Mouse (Mus musculus): ENCODE data around the gene Spata3.
"Not testable (repeated sequence)": the region's sequence is repeated elsewhere in the genome, so short reads cannot be mapped to it uniquely, and the experiment has no call there.

Gene Spata3

DNA sequence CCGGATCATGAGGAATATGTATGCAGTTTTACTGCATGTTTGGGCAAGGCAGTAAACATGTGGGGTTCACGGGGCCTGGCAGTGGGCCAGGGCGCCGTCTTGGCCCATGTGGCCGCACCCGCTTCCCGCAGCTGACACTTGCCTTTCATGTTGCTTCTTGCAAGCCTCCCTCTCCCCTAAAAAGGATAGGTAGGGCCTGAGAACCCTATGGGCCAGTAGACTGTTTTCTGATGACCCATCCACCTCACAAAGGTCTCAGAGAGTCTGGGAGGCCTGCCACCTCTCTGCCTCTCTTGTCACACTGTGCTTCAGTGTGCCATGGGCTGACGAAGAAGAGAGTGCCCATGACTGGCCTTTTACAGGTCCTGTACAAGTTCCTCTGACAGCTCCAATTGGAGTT, at the start of gene Spata3:
Spata3 (plus strand) TSS at position 301 of the 400 bp plus-strand sequence.
- no peak for DNase-seq (ENCODE audit: low spot score in 2 of 2)

DNA sequence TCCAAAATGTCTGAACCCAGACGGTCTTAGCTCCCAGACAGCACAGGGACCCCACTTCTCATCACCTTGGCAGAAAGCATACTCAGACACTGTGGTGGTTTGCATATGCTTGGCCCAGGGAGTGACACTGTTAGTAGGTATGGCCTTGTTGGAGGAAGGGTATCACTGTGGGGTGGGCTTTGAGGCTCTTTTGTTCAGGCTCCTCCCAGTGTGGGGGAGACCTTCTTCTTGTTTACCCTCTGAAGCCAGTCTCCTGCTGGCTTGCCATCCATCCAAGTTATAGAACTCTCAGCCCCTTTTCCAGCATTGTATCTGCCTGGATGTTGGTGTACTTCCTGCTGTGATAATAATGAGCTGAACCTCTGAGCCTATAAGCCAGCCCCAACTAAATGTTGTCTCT, 47.5 kb upstream of the Spata3 start:
- DNase-seq (ENCODE audit: low spot score in 2 of 2) = no peak

DNA sequence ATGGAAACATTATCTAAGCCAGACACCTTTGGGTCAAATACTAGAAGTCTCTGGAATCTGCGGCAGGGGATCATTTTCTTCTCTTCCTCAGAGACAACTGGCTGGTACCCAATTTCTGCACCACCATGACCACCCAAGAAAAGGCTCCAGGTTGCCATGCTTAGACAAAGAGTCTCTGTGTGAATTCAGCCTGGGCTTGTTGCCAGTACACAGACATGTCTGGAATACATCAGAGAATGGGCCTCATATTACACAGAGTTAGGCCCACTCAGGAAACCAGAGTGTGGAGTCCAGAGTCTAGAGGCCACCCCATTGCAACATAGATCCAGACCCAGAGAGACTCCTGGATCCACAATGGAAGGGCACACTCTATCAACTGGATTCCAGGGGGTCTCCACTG, 47.1 kb upstream of the Spata3 start:
- no peak for DNase-seq (ENCODE audit: low spot score in 2 of 2)

DNA sequence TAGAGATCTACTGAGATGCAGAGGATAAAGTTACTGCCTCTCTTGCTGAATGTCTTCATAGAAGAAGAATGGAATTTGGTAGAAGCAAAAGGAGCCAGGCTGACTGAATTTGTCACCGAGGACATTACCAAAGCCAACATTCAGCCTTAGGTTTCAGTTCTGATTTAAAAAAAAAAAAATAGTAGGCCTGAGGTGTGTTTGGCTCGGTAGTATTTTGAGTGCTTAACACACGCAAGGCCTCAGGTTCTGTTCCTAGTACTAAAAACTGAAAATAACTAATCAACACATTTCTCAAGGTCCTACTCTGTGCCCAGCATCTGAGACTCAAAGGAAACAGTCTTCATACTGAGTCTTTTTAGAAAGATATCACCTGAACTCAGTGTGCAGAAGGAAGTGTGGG, 45.5 kb upstream of the Spata3 start:
- no peak for DNase-seq (ENCODE audit: low spot score in 2 of 2)

DNA sequence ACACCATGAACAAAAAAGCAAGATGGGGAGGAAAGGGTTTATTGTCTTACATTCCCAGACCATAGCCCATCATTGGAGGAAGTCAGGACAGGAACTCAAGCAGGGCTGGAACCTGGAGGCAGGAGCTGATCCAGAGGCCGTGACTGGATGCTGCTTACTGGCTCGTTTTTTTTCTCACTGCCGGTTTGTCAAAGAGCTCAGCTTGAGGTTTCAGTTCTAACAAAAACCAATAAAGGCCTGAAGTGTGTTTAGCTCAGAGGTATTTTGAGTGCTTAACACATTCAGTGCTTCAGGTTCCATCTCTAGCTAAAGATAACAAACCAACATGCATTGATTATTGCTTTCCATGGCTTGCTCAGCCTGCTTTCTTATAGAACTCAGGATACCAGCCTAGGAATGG, 44.3 kb upstream of the Spata3 start:
- no peak for DNase-seq (ENCODE audit: low spot score in 2 of 2)

DNA sequence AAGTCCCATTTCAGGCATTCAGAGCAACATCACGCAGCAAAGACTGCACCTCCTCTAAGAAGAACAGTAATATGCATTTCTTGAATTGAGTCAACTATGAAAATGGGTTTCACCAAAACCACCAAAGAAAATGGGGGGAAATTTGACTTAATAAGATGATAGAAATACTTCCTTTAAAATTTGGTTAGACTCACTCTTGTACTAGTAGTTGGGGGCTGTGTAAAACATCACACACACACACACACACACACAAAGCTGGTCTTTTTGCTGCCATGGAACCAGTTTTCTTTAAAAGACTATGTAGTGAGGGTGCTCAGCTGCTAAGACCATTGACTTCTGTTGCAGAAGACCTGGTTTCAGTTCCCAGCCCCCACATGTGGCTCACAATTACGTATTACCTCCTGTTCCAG, 43.1 kb upstream of the Spata3 start:
- no peak for DNase-seq (ENCODE audit: low spot score in 2 of 2)

DNA sequence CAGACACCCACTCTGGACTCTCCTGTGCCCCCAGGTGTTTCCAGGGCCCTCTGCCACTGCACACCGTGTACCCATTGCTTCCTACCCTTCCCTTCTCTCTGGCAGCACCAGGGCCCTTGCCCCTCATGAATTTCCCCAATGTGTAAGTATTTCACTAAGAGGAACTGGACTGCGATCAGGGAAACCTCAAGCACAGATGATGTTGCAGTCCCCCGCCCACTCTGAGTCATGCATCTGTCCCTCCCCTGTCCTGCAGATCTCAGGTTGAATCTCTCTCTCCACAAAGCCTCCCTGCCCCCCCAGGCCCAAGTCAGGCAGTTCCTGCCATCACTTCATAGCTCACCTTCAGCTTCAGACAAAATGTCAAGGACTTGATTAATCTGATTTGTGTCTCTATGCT, 38.9 kb upstream of the Spata3 start:
- DNase-seq (ENCODE audit: low spot score in 2 of 2) = no peak

DNA sequence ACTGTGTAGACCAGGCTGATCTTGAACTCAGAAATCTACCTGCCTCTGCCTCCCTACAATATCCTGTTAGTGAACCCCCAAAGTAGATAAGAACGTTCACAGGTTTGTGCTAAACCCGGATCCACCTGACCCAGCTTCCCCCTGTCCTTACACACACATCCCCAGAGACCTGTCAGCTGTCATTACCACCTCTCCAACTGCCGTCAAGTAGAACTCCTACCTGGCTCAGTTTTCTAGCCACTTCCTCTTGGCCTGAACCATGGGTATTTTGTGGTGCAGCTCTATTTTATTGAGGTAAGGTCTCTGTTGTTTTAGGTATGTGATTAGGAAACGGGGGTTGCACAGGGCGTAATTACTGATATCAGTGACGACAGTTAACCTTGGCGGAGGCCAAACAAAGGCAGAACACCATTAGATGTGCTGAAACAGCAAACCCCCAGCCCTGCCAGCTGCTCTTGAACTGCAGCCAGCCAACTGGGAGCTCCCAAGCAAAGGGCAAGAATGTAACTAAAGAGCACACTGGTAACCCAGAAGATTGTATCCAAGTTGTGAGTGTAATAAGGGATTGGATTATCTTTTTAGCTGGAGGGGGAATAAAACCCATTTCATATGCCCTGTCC, 34.8 kb upstream of the Spata3 start:
- DNase-seq (ENCODE audit: low spot score in 2 of 2) = no peak

DNA sequence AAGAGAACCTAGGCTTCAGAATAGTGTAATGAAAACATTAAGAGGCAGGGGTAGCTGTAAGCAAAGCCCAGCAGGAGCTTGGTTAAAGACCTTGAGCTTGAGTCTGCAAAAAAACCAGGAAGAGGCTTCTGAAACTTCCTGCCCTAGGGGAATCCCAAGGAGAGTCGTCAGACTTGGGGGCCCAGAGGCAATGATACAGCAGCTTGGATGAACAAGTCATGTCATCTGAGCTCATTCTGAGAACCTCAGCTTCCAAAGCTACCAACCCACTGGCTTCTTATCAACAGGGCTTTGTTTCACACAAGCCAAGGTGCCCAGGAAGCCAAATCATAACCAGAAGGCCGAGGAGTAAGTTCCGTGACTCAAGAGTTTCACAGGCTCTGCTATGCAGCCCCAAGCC, 30.8 kb upstream of the Spata3 start:
- no peak for DNase-seq (ENCODE audit: low spot score in 2 of 2)

DNA sequence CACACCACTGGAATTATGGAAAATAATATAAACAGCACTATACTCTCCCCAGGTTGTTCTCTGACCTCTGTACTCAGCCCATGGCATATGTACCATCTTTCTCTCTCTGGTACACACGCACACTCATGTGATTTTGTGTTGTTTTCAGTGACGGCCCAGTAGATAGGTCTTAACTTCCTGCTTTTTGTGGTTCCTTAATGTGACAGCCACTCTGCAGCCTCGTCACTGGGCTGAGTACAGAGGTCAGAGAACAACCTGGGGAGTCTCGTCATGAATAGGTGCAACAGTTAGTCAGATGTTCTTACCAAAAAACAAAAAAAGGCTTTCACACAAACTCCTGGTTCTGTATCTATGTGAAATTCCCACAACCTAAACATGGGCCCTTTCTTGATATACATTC, 28.3 kb upstream of the Spata3 start:
- DNase-seq (ENCODE audit: low spot score in 2 of 2) = no peak

DNA sequence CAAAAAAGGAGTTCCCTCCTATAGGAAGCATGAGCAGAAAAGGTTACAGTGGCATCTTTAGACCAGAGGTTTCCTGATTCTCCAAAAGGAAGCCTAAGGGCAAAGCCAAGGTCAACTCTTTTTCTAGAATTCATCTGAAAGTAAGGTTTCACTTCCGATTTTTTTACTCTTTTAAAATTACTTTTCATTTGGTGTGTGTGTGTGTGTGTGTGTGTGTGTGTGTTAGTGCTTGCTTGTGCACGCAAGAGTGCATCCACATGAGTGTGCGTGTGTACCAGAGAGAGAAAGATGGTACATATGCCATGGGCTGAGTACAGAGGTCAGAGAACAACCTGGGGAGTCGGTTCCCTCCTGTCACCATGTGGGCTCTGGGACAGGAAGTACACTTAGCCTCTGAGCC, 27.7 kb upstream of the Spata3 start:
- not testable (repeated sequence) for DNase-seq (ENCODE audit: low spot score in 2 of 2)

DNA sequence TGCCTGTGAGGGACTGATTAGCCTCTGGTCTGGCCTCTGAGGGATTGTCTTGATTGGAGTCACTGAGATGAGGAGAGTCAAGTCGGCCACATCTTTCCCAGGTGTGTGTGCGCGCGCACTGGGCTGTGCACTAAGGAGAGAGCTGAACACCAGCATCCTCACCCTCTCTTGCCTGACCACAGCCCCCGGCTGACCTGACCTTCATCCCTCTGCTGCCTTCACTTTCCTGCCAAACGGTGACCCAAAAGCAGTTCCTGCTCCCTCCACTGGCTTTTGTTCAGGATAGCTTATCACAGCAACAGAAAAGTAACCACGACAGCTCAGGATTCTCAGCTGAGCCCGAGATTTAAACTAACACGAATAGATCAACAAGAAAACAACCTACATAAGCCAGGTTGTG, 24.4 kb upstream of the Spata3 start:
- no peak for DNase-seq (ENCODE audit: low spot score in 2 of 2)

DNA sequence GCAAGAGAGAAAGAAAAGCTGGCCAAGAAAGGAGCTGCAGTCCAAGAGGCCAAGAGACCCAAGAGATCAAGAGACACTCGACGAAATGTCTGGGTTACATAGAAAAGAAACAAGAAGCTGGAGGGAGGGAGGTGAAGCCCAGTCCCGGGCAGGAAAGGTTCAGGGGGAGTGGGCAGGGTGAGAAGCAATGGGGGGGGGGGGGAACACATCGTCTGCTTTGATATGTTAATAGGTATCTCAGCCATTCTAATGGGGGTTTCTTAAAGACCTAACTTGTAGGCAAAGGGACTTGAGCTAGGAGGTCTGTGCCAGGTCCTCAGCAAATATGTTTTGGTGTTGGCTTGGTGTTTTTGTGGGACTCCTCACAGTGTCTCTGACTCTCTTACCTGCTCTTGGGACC, 23.1 kb upstream of the Spata3 start:
- DNase-seq (ENCODE audit: low spot score in 2 of 2) = no peak

DNA sequence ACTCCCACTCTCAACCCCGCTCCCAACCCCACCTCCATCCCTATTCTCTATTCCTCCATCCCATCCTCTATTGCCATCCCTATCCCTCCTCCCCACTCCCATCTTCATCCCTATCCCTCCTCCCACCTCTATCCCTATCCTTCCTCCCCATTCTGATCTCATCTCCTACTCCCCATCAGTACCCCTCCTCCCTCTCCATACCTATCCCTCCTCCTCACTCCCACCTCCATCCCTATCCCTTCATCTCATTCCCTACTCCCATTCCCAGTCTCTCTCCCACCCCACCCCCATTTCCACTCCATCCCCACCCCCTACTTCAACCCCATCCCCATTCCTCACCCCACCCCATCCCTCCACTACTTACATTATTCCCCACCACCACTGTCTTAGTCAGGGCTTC, 19.4 kb upstream of the Spata3 start:
- no peak for DNase-seq (ENCODE audit: low spot score in 2 of 2)

DNA sequence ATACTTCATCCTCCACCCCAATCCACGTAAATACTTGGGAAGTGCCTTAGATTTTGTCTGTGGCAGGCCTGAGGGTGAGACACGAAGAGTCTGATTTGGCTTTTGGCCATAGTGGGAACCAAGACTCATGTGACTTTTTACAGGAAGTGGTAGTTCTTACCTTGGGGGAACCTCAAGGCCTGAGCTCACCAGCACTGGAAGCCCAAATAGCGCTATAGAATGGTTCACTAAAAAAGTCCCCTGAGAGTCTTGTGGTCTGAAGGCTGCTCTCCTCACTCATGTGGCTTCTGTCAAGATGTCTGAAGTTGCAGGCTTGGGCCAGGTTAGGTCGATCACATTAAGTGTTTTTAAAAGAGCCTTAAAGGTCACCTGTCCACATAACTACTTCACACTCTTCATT, 18.6 kb upstream of the Spata3 start:
- no peak for DNase-seq (ENCODE audit: low spot score in 2 of 2)

DNA sequence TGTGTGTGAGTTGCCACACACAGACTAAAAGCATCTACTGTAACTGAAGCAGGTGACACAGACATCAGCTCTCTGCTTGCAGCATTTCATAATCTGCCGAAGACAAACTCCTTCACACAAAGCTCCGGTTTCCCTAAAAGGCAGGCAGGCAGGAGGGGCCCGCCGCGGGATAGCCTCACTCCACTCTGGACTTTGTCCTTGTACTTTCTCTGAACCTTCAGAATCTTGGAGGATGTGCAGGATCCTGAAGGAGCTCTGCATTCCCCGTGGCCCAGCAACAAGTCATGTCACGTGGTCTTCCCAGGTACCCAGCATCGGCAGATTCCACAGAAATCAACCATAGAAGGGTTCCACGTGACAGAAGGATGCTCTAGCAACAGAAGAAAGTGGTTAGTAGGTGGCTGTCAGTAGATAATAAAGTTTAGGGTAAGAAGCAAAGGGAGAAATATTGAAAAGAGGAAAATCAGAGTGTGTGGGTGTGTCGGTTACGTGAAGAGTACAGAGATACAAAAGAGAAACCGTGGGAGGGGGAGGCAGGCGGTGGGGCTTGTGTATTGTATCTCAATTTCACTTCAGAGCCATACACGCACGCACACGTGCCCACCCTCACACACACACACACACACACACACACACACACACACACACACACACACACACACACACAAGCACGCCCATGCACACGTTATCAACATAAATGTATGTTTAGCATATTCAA, 16.6 kb upstream of the Spata3 start:
- no peak for DNase-seq (ENCODE audit: low spot score in 2 of 2)

DNA sequence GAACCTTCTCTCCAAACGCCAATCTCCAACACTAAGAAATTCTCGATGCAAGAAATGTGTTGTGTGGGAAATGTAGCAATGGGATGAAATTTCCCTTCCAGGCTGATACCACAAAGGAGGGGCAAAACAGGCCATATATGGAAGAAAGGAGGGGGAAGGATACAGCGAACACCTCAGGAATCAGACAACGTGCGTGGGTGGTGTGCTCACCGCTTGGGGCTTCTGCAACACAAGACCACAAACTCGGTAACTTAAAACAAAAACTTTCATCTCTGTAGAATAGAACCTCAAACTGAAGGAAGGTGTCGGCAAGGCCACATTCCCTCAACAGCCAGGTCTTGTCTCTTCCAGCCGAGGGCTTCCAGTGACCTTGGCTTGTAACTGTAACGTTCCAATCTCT, 11.1 kb upstream of the Spata3 start:
- no peak for DNase-seq (ENCODE audit: low spot score in 2 of 2)

DNA sequence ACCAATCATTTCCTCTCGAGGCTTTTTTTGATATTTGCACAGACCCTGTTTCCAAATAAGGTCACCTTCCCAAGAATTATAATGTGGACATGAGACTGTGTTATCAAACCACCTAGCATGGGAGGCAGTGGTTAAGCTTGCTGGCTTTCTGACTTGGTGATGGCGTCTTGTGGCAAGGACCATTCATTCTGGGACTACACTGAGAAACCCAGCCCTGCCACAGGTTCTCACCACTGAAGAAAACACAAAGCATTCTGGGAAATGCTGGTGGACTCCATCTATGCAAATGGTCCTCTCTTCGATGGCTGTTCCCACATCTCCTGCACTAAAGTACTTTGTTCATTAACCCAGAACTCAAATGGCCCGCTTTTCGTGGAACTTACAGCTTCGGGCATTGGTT, 10.6 kb upstream of the Spata3 start:
- no peak for DNase-seq (ENCODE audit: low spot score in 2 of 2)

DNA sequence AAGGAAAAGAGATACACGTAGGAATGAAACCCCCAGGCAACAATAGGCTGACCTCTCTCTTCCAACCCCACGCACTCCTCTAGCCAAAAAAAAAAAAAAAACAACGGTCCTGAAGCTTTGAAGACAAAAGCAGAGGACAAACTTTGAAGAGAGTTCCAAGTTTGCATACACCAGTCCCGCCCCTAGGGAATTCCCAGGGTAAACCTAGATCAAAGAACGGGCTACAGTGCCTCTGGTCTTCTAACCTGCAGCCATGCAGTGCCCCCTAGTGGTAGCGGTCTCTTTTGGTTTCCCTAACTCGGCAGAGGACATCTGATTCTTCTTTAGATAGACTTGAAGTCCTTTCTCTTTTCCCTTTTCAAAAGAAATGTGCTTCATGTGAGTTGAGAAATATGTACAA, 8.8 kb upstream of the Spata3 start:
- DNase-seq (ENCODE audit: low spot score in 2 of 2) = peak; percentile 69 to 75

DNA sequence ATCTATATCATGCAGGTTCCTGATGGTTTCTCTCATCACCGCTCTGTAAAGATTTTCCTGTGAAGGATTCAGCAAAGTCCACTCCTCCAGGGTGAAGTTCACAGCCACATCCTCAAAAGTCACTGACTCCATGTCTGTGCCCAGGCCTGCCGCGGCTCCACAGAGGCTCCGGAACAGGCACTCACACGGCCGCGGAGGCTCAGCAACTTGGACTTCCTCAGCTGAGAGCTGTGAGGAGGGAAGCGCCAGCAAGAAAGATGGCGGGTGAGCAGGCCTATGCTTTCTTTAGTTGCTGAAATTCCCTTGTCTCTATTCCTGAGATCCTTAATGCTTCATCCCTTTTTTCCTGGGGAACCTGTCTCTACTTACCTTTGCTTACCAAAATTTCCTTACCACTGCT, 858 bp upstream of the Spata3 start:
- DNase-seq (ENCODE audit: low spot score in 2 of 2) = not testable (repeated sequence)

DNA sequence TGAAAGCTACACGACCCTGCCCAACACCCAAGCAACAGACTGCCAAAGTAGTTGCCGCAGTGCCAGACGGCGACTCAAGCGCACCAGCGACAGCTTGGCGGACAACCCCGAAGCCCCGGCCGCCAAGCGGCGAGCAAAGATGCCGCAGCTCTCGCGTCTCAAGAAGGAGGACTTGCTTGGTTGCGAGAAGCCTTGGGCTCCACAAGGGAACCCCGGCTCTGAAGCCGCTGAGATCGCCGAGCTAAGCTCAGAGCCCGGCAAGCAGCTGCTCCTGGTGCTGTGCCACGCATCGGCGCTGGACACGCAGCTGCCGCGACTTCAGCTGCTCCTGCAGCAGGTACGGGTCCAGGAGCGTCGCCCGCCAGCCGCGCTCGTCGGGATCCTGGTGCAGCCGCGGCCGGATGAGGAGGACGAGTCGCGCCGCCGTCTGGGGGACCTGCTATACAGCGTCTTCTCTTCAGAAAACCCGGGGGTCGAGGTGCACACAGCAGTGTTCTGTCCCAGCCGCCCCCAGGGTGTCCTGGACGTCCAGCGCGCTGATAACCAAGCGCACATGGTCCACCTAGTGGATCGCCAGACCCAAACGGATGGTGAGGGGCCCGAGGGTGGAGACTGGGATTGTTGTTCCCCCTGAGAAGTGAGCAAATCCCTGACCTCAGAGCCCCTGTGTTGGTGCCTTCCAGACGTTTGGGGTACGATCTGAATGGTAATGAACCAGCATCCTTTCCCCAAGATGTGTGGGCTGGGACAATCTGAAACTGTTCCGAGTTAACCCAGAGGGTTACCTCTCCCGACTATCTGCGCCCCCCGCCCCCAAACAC, 1.8 kb downstream of the Spata3 start:
- DNase-seq (ENCODE audit: low spot score in 2 of 2) = peak in 1 of 2 experiments; percentile 49

DNA sequence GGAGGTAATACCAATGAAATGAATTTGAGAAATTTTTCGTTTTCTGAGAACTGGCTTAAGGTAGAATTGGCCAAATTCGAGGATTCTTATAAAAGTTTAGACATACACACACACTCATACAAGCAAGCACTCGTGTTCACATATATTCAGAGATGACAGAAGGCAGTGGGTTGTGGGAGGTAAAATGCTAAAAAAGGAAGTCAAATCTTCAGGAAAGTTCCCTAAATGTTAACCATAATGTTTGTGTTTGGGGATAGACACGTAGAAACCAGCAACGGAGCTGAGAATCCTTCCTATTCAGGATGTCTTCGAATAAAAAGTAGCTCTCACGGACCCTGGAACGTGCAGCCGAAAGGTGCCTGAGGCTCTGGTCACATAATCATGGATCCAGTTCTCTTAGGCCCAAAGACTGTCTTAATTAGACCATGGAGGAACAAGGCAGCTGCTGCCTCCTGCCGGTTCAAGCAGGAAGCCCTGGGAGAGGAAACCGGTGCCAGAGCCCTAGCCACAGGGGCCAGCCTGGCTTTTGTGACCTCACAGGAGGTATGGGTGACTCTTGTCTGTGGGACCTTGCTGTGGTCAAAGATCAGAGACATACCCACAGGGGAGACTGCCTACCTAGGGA, 4.9 kb downstream of the Spata3 start:
- no peak for DNase-seq (ENCODE audit: low spot score in 2 of 2)
